Mouse (Mus musculus) liver, embryonic 14.5 days (tissue): ENCODE measurements around the gene Lrmda.

Experiments used
- CTCF ChIP-seq: IDR thresholded peaks from 2 replicates; pipeline ENCODE4 v1.5.1; 2016; ENCODE audit warnings: antibody characterized with exemption, low read depth, control low read depth
- EP300 ChIP-seq: IDR thresholded peaks from 2 replicates; pipeline ENCODE4 v1.6.1; 2016; ENCODE audit warnings: antibody characterized with exemption, low read depth

DNA sequence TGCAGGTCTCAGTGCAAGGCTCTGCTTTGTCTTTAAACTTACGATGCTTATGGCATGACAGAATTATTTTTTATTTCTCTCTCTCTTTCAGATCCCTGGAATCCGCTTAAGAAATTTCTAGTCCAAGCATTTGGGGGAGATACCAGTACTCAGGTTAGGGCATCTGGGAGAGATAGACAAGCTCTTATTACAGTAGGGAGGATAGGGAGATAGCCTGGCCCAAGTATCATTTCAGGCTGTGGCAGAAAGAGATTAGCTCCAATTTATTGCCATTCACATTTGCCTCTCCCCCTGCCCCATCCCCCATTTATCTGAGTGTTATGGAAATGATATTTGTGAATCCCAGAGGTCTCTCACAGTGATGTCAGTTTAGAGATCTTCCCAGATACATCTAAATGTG, 923.1 kb downstream of the Lrmda start:
- TF ChIP-seq CTCF (no peak), EP300 (no peak)
